Mouse (Mus musculus): ENCODE results near the gene Tmc8.

DNA sequence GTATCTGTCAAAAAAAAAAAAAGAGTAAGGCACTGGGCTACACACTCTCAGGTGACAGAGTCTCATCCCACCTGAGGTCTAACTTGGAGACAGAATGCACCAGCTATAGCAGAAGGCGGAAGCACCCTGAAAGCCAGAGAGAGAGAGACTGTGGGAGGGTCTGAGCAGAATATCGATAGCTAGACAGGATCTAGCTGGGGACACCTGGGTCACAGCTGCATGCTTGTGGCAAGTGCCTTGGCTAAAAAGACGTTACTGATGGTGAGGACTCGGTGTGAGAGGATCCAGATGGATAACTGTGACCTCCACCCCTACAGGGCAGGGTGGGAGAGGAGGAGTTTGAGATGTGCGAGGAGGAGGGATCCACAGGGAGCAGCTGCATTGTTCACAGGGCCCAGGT lies 15.1 kb downstream of the Tmc8 start:
- TF ChIP-seq EP300 (IDR thresholded peaks at IDR 0.05; ENCODE audit: insufficient read depth, low read depth, low read length) (no peak), POLR2A (IDR thresholded peaks at IDR 0.05; ENCODE audit: insufficient read depth, low read length) (no peak)

Measured in ES-Bruce4 (cell line).